Mouse (Mus musculus) heart, postnatal 0 days (tissue): ENCODE data around the gene Fate1.

Source experiments
- CTCF ChIP-seq: IDR thresholded peaks from 2 replicates; pipeline ENCODE4 v1.5.1; 2016; ENCODE audit warnings: antibody characterized with exemption, control low read depth, low read depth
- EP300 ChIP-seq: IDR thresholded peaks from 2 replicates; pipeline ENCODE4 v1.6.1; 2016; ENCODE audit warnings: antibody characterized with exemption, low read depth

DNA sequence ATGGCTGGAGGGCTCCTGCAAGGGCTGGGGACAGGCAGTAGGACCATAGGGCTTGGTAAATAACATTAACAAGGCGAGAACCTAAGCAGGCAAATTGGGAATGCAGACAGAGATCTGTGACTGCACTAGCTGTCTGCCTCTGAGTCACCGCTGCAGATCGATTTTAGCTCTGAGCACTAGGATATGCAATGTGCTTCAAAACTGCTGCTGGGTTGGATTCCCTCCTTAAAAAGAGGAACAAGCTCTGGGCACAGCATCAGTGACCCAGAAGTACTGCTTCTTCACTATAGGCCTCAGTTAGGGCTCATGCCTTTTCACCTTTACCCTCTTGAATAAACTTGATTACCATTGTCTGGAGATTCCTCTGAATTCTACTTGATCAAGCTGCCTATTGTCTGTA, 50.8 kb downstream of the Fate1 start:
- TF ChIP-seq CTCF, result no peak
- TF ChIP-seq EP300, result no peak
